Mouse (Mus musculus): ENCODE data around the gene Hacl1. TPM values are rescaled to one million over a fixed set of nuclear protein-coding genes. Genes with fewer than 3 reads are reported as not detected.

Hacl1 gene
- total and polyA plus RNA-seq, 2 experiments from 2014 or later: 12.2 to 25.5 TPM

- WGBS: 69% methylated on average over 12 of the region's 12 CpGs
- Histone ChIP-seq H3K4me3 (ENCODE audit: low read depth, low read length) (no peak overlapping the region), H3K36me3 (replicated peaks; ENCODE audit: control insufficient read depth, insufficient read depth, low read length) (peaks cover 9% of the 10 kb centered on the region), H3K27me3 (ENCODE audit: control insufficient read depth, insufficient read depth, low read length) (no peaks in the 10 kb centered on the region), H3K4me2 (ENCODE audit: low read depth, low read length) (no peak overlapping the region), H3K4me1 (ENCODE audit: control insufficient read depth, insufficient read depth) (peaks cover 57% of the 10 kb centered on the region), H3K27ac (ENCODE audit: low read depth) (peak overlapping the region; percentile 92), H3K9ac (replicated peaks; ENCODE audit: low read depth, low read length) (no peak overlapping the region), H3K9me3 (replicated peaks; ENCODE audit: control insufficient read depth, low read length) (no peaks in the 10 kb centered on the region)
- TF ChIP-seq EP300 (IDR thresholded peaks at IDR 0.05; ENCODE audit: low read depth): no peak
- no peak for TF ChIP-seq CTCF (IDR thresholded peaks at IDR 0.05; ENCODE audit: low read depth)
- ATAC-seq (ENCODE audit: insufficient read depth, low read depth): no peak
- DNase-seq (ENCODE audit: low spot score): no peak
Observed at GRCm38 (mm10) chr14:31664903-31665565, 23.9 kb upstream of the Hacl1 start.

- Histone ChIP-seq H3K27ac (ENCODE audit: low read depth) (peak overlapping the region; percentile 92), H3K27me3 (ENCODE audit: control insufficient read depth, insufficient read depth, low read length) (no peaks in the 10 kb centered on the region), H3K9ac (replicated peaks; ENCODE audit: low read depth, low read length) (no peak overlapping the region), H3K4me3 (ENCODE audit: low read depth, low read length) (no peak overlapping the region), H3K4me2 (ENCODE audit: low read depth, low read length) (no peak overlapping the region), H3K36me3 (replicated peaks; ENCODE audit: control insufficient read depth, insufficient read depth, low read length) (peaks cover 9% of the 10 kb centered on the region), H3K4me1 (ENCODE audit: control insufficient read depth, insufficient read depth) (peaks cover 54% of the 10 kb centered on the region), H3K9me3 (replicated peaks; ENCODE audit: control insufficient read depth, low read length) (no peaks in the 10 kb centered on the region)
- DNase-seq (ENCODE audit: low spot score) (peak; percentile 49), ATAC-seq (ENCODE audit: insufficient read depth, low read depth) (no peak)
- TF ChIP-seq EP300 (IDR thresholded peaks at IDR 0.05; ENCODE audit: low read depth) (no peak), CTCF (IDR thresholded peaks at IDR 0.05; ENCODE audit: low read depth) (no peak)
- 37% methylated on average over 18 of the region's 18 CpGs for WGBS
Observed at GRCm38 (mm10) chr14:31664100-31664902, 23.2 kb upstream of the Hacl1 start.

- Histone ChIP-seq H3K4me2 (ENCODE audit: low read depth, low read length) (no peak overlapping the region), H3K9ac (replicated peaks; ENCODE audit: low read depth, low read length) (no peak overlapping the region), H3K27me3 (ENCODE audit: control insufficient read depth, insufficient read depth, low read length) (no peaks in the 10 kb centered on the region), H3K9me3 (replicated peaks; ENCODE audit: control insufficient read depth, low read length) (no peaks in the 10 kb centered on the region), H3K4me1 (ENCODE audit: control insufficient read depth, insufficient read depth) (peaks cover 54% of the 10 kb centered on the region), H3K36me3 (replicated peaks; ENCODE audit: control insufficient read depth, insufficient read depth, low read length) (peaks cover 9% of the 10 kb centered on the region), H3K4me3 (ENCODE audit: low read depth, low read length) (no peak overlapping the region), H3K27ac (ENCODE audit: low read depth) (peak overlapping the region; percentile 92)
- no peak for TF ChIP-seq CTCF (IDR thresholded peaks at IDR 0.05; ENCODE audit: low read depth)
- TF ChIP-seq EP300 (IDR thresholded peaks at IDR 0.05; ENCODE audit: low read depth): no peak
- DNase-seq (ENCODE audit: low spot score): no peak
- ATAC-seq (ENCODE audit: insufficient read depth, low read depth): no peak
- 82% methylated on average over 13 of the region's 13 CpGs for WGBS
Observed at GRCm38 (mm10) chr14:31663376-31664099, 22.5 kb upstream of the Hacl1 start.

GRCm38 (mm10) chr14:31662555-31663211 is 21.6 kb upstream of the Hacl1 start:
- Histone ChIP-seq H3K9ac (replicated peaks; ENCODE audit: low read depth, low read length) (peak overlapping the region; percentile 58), H3K27ac (ENCODE audit: low read depth) (peak overlapping the region; percentile 92), H3K4me3 (ENCODE audit: low read depth, low read length) (peak overlapping the region; percentile 37; the same call in 1 of the 2 replicates), H3K4me2 (ENCODE audit: low read depth, low read length) (peak overlapping the region; percentile 57), H3K9me3 (replicated peaks; ENCODE audit: control insufficient read depth, low read length) (no peaks in the 10 kb centered on the region), H3K27me3 (ENCODE audit: control insufficient read depth, insufficient read depth, low read length) (no peaks in the 10 kb centered on the region), H3K36me3 (replicated peaks; ENCODE audit: control insufficient read depth, insufficient read depth, low read length) (peaks cover 9% of the 10 kb centered on the region), H3K4me1 (ENCODE audit: control insufficient read depth, insufficient read depth) (peaks cover 56% of the 10 kb centered on the region)
- WGBS: 14% methylated on average over 9 of the region's 9 CpGs
- peak; percentile 69 for DNase-seq (ENCODE audit: low spot score)
- peak; percentile 44 for ATAC-seq (ENCODE audit: insufficient read depth, low read depth)
- peak; percentile 46; the same call in 1 of the 2 replicates for TF ChIP-seq EP300 (IDR thresholded peaks at IDR 0.05; ENCODE audit: low read depth)
- TF ChIP-seq CTCF (IDR thresholded peaks at IDR 0.05; ENCODE audit: low read depth): no peak
